Mouse (Mus musculus) intestine, embryonic 14.5 days (tissue): ENCODE data around the gene Tenm3. TPM values are rescaled to one million over a fixed set of nuclear protein-coding genes. Genes with fewer than 3 reads are reported as not detected.
A peak's percentile ranks its signal among the peaks of the same experiment; 100 is the strongest.

Experiments
- ATAC-seq: fragments of 200-750 bp; cut with Nextera tagmentation; replicated peaks from 2 replicates; pipeline ENCODE4 v1.8.0; 2017; ENCODE audit warnings: low read depth, moderate number of reproducible peaks, moderate TSS enrichment, moderate library complexity; ENCODE audit not compliant: low FRiP score, low TSS enrichment
- DNase-seq: peaks from one replicate; pipeline ENCODE4 v3.0.0-alpha.2; 2018; ENCODE audit warnings: low spot score
- H3K27ac ChIP-seq: fragments of 300-500 bp; sonication (generic); 2 replicates; pipeline ENCODE4 v1.5.1; 2014; ENCODE audit warnings: low read depth, mild to moderate bottlenecking, control low read depth
- H3K27me3 ChIP-seq: fragments of 300-500 bp; sonication (generic); replicated peaks from 2 replicates; pipeline ENCODE4 v1.6.1; 2014; ENCODE audit warnings: low read length, control low read depth; ENCODE audit not compliant: control insufficient read depth, insufficient read depth
- H3K36me3 ChIP-seq: fragments of 300-500 bp; sonication (generic); 2 replicates; pipeline ENCODE4 v1.6.1; 2014; ENCODE audit warnings: low read length, control low read depth; ENCODE audit not compliant: control insufficient read depth, insufficient read depth
- H3K4me1 ChIP-seq: fragments of 300-500 bp; sonication (generic); replicated peaks from 2 replicates; pipeline ENCODE4 v1.6.1; 2014; ENCODE audit warnings: low read length, control low read depth, mixed read lengths; ENCODE audit not compliant: control insufficient read depth, insufficient read depth
- H3K4me2 ChIP-seq: fragments of 300-500 bp; sonication (generic); 2 replicates; pipeline ENCODE4 v1.6.1; 2014; ENCODE audit warnings: low read length
- H3K4me3 ChIP-seq: fragments of 300-500 bp; sonication (generic); 2 replicates; pipeline ENCODE4 v1.5.1; 2014; ENCODE audit warnings: low read depth, low read length, control low read depth, mixed read lengths
- H3K9ac ChIP-seq: fragments of 300-500 bp; sonication (generic); 2 replicates; pipeline ENCODE4 v1.6.1; 2014; ENCODE audit warnings: mild to moderate bottlenecking, low read length
- H3K9me3 ChIP-seq: fragments of 300-500 bp; sonication (generic); 2 replicates; pipeline ENCODE4 v1.6.1; 2016; ENCODE audit warnings: low read length, control low read depth; ENCODE audit not compliant: control insufficient read depth
- WGBS: fragments of 180-500 bp; shearing (Covaris S2); extraction: QIAGEN DNeasy Blood & Tissue Kit; methylation state at CpG from one replicate; pipeline ENCODE4 v1.1.7; 2014; 5-methylcytosine and 5-hydroxymethylcytosine counted together
- polyA plus RNA-seq: library from polyadenylated mRNA; unstranded; fragments of >200 nt; fragmentation: Nextera tagmentation; extraction: Ambion mirVana; gene quantifications from 2 replicates; pipeline ENCODE4 v1.2.1, GENCODE M21; 2014

Tenm3 gene
- polyA plus RNA-seq, 1 experiment from 2014 or later = 32.1 TPM

- DNase-seq = peak; percentile 12
- H3K36me3 ChIP-seq = no peaks in the 10 kb centered on the region
- H3K27me3 ChIP-seq = no peaks in the 10 kb centered on the region
- no peak overlapping the region for H3K9ac ChIP-seq
- H3K4me3 ChIP-seq = no peak overlapping the region
- no peaks in the 10 kb centered on the region for H3K9me3 ChIP-seq
- no peaks in the 10 kb centered on the region for H3K4me1 ChIP-seq
- H3K27ac ChIP-seq = no peak overlapping the region
- no peak overlapping the region for H3K4me2 ChIP-seq
- 96% methylated on average over 6 of the region's 6 CpGs for WGBS
- no peak for ATAC-seq
Measured at GRCm38 (mm10) chr8:48728006-48728405, 115.7 kb downstream of the Tenm3 start.

- Histone ChIP-seq H3K4me3 (no peak overlapping the region), H3K27ac (no peak overlapping the region), H3K36me3 (no peaks in the 10 kb centered on the region), H3K9ac (no peak overlapping the region), H3K27me3 (no peaks in the 10 kb centered on the region), H3K9me3 (0 out of 2 replicates have a peak, but pooled peaks cover 4% of the 10 kb centered on the region), H3K4me2 (no peak overlapping the region), H3K4me1 (no peaks in the 10 kb centered on the region)
- 78% methylated on average over 14 of the region's 14 CpGs for WGBS
- ATAC-seq = no peak
- DNase-seq = peak; percentile 45
Measured at GRCm38 (mm10) chr8:48722744-48723143, 121.0 kb downstream of the Tenm3 start.

GRCm38 (mm10) chr8:48722318-48722717, 121.4 kb downstream of the Tenm3 start:
- Histone ChIP-seq H3K9me3 (0 out of 2 replicates have a peak, but pooled peaks cover 4% of the 10 kb centered on the region), H3K4me2 (no peak overlapping the region), H3K36me3 (no peaks in the 10 kb centered on the region), H3K27me3 (no peaks in the 10 kb centered on the region), H3K27ac (no peak overlapping the region), H3K9ac (no peak overlapping the region), H3K4me3 (no peak overlapping the region), H3K4me1 (no peaks in the 10 kb centered on the region)
- DNase-seq (peak; percentile 35), ATAC-seq (no peak)
- 91% methylated on average over 7 of the region's 7 CpGs for whole genome bisulfite sequencing

- H3K9me3 ChIP-seq = 0 out of 2 replicates have a peak, but pooled peaks cover 4% of the 10 kb centered on the region
Measured at GRCm38 (mm10) chr8:48721376-48721775, 122.4 kb downstream of the Tenm3 start.

GRCm38 (mm10) chr8:48715616-48716015, 128.1 kb downstream of the Tenm3 start:
- Histone ChIP-seq H3K4me3 (no peak overlapping the region), H3K9ac (no peak overlapping the region), H3K27ac (no peak overlapping the region), H3K4me1 (no peaks in the 10 kb centered on the region), H3K27me3 (no peaks in the 10 kb centered on the region), H3K36me3 (no peaks in the 10 kb centered on the region), H3K4me2 (no peak overlapping the region), H3K9me3 (peaks cover 3% of the 10 kb centered on the region; the same call in 1 of the 2 replicates)
- no peak for ATAC-seq
- WGBS = 79% methylated on average over 9 of the region's 9 CpGs
- DNase-seq = no peak

More at GRCm38 (mm10) chr8:48721376-48721775, 122.4 kb downstream of the Tenm3 start:
- DNase-seq (no peak), ATAC-seq (no peak)
- Histone ChIP-seq H3K4me1 (no peaks in the 10 kb centered on the region), H3K27me3 (no peaks in the 10 kb centered on the region), H3K36me3 (no peaks in the 10 kb centered on the region), H3K4me2 (no peak overlapping the region), H3K4me3 (no peak overlapping the region), H3K9ac (no peak overlapping the region), H3K27ac (no peak overlapping the region)
- WGBS = 95% methylated on average over 12 of the region's 12 CpGs

- no peaks in the 10 kb centered on the region for H3K27me3 ChIP-seq
- H3K4me1 ChIP-seq = peaks cover 5% of the 10 kb centered on the region
- DNase-seq (no peak), ATAC-seq (no peak)
- WGBS = 91% methylated on average over 6 of the region's 6 CpGs
- H3K4me2 ChIP-seq = no peak overlapping the region
- H3K27ac ChIP-seq = no peak overlapping the region
- no peak overlapping the region for H3K9ac ChIP-seq
- H3K36me3 ChIP-seq = no peaks in the 10 kb centered on the region
- H3K9me3 ChIP-seq = peaks cover 3% of the 10 kb centered on the region; the same call in 1 of the 2 replicates
- H3K4me3 ChIP-seq = no peak overlapping the region
Measured at GRCm38 (mm10) chr8:48706666-48707065, 137.1 kb downstream of the Tenm3 start.

- Histone ChIP-seq H3K9me3 (no peaks in the 10 kb centered on the region; the same call in 1 of the 2 replicates), H3K27me3 (no peaks in the 10 kb centered on the region), H3K4me1 (peaks cover 5% of the 10 kb centered on the region), H3K4me2 (no peak overlapping the region), H3K9ac (no peak overlapping the region), H3K27ac (peak overlapping the region; percentile 64; the same call in 1 of the 2 replicates), H3K36me3 (no peaks in the 10 kb centered on the region), H3K4me3 (no peak overlapping the region)
- 73% methylated on average over 10 of the region's 10 CpGs for WGBS
- DNase-seq (no peak), ATAC-seq (no peak)
Measured at GRCm38 (mm10) chr8:48704885-48705515, 138.8 kb downstream of the Tenm3 start.

GRCm38 (mm10) chr8:48704485-48704884, 139.3 kb downstream of the Tenm3 start:
- no peak for DNase-seq
- H3K36me3 ChIP-seq = no peaks in the 10 kb centered on the region
- H3K9ac ChIP-seq = no peak overlapping the region
- H3K27me3 ChIP-seq = no peaks in the 10 kb centered on the region
- 44% methylated on average over 6 of the region's 6 CpGs for WGBS
- H3K4me2 ChIP-seq = no peak overlapping the region
- ATAC-seq = no peak
- no peaks in the 10 kb centered on the region; the same call in 1 of the 2 replicates for H3K9me3 ChIP-seq
- H3K4me3 ChIP-seq = no peak overlapping the region
- peak overlapping the region; percentile 64; the same call in 1 of the 2 replicates for H3K27ac ChIP-seq
- peaks cover 5% of the 10 kb centered on the region for H3K4me1 ChIP-seq
